Mouse (Mus musculus): Measurements from ENCODE around the gene Cyth3. TPM values are rescaled to one million over a fixed set of nuclear protein-coding genes. Genes with fewer than 3 reads are reported as not detected.

The Cyth3 gene
- polyA plus RNA-seq, 1 experiment: 21.0 TPM

GRCm38 (mm10) chr5:143655511-143655943 is 33.3 kb downstream of the Cyth3 start:
- no peak overlapping the region for H3K27ac ChIP-seq (ENCODE audit: insufficient read depth, low read depth, low read length)
- no peak for TF ChIP-seq POLR2A (IDR thresholded peaks at IDR 0.05; ENCODE audit: borderline replicate concordance, low read depth, low read length)
- no peak for TF ChIP-seq CTCF (IDR thresholded peaks at IDR 0.05; ENCODE audit: low read depth, low read length)
- H3K4me3 ChIP-seq (ENCODE audit: insufficient read depth, low read length): no peak overlapping the region
- H3K4me1 ChIP-seq (ENCODE audit: control insufficient read depth, insufficient read depth, low read length): peaks cover 14% of the 10 kb centered on the region

- Histone ChIP-seq H3K4me3 (ENCODE audit: insufficient read depth, low read length) (no peak overlapping the region), H3K27ac (ENCODE audit: insufficient read depth, low read depth, low read length) (no peak overlapping the region), H3K4me1 (ENCODE audit: control insufficient read depth, insufficient read depth, low read length) (peaks cover 8% of the 10 kb centered on the region)
- TF ChIP-seq POLR2A (IDR thresholded peaks at IDR 0.05; ENCODE audit: borderline replicate concordance, low read depth, low read length) (no peak), CTCF (IDR thresholded peaks at IDR 0.05; ENCODE audit: low read depth, low read length) (no peak)
Observed at GRCm38 (mm10) chr5:143656708-143657245, 34.5 kb downstream of the Cyth3 start.

- Histone ChIP-seq H3K4me3 (ENCODE audit: insufficient read depth, low read length) (no peak overlapping the region), H3K27ac (ENCODE audit: insufficient read depth, low read depth, low read length) (no peak overlapping the region), H3K4me1 (ENCODE audit: control insufficient read depth, insufficient read depth, low read length) (0 out of 2 replicates have a peak, but pooled peaks cover 3% of the 10 kb centered on the region)
- TF ChIP-seq CTCF (IDR thresholded peaks at IDR 0.05; ENCODE audit: low read depth, low read length) (no peak), POLR2A (IDR thresholded peaks at IDR 0.05; ENCODE audit: borderline replicate concordance, low read depth, low read length) (no peak)
Observed at GRCm38 (mm10) chr5:143659021-143659523, 36.8 kb downstream of the Cyth3 start.

- 0 out of 2 replicates have a peak, but pooled peaks cover 2% of the 10 kb centered on the region for H3K4me1 ChIP-seq (ENCODE audit: control insufficient read depth, insufficient read depth, low read length)
- TF ChIP-seq CTCF (IDR thresholded peaks at IDR 0.05; ENCODE audit: low read depth, low read length): no peak
- no peak for TF ChIP-seq POLR2A (IDR thresholded peaks at IDR 0.05; ENCODE audit: borderline replicate concordance, low read depth, low read length)
- no peak overlapping the region for H3K27ac ChIP-seq (ENCODE audit: insufficient read depth, low read depth, low read length)
Observed at GRCm38 (mm10) chr5:143663074-143663687, 40.9 kb downstream of the Cyth3 start.

GRCm38 (mm10) chr5:143665561-143665960 is 43.3 kb downstream of the Cyth3 start:
- H3K27ac ChIP-seq (ENCODE audit: insufficient read depth, low read depth, low read length): no peak overlapping the region

More at GRCm38 (mm10) chr5:143663074-143663687, 40.9 kb downstream of the Cyth3 start:
- H3K4me3 ChIP-seq (ENCODE audit: insufficient read depth, low read length): no peak overlapping the region

DNA sequence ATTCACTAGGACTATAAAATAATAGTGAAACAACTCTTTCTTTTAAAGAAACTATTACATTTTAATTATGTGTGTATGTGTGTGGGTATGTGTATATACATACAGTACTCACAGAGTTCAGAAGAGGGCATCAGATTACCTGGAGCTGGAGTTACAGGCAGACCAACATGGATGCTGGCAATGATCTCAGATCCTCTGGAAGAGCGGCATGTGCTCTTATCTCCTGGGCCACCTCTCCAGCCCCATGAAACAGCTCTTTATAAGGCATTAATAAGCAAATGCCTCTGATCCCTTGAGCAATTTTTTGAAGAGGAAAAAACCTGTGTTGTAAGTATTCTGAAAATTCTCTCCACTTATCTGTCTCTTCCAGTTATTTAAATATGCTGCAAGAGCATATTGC is 43.8 kb downstream of the Cyth3 start:
- TF ChIP-seq CTCF (IDR thresholded peaks at IDR 0.05; ENCODE audit: low read depth, low read length): no peak
- TF ChIP-seq POLR2A (IDR thresholded peaks at IDR 0.05; ENCODE audit: borderline replicate concordance, low read depth, low read length): no peak
- no peak overlapping the region for H3K27ac ChIP-seq (ENCODE audit: insufficient read depth, low read depth, low read length)
- H3K4me3 ChIP-seq (ENCODE audit: insufficient read depth, low read length): no peak overlapping the region
- H3K4me1 ChIP-seq (ENCODE audit: control insufficient read depth, insufficient read depth, low read length): peaks cover 16% of the 10 kb centered on the region

More at GRCm38 (mm10) chr5:143665561-143665960, 43.3 kb downstream of the Cyth3 start:
- TF ChIP-seq POLR2A (IDR thresholded peaks at IDR 0.05; ENCODE audit: borderline replicate concordance, low read depth, low read length) (no peak), CTCF (IDR thresholded peaks at IDR 0.05; ENCODE audit: low read depth, low read length) (no peak)
- Histone ChIP-seq H3K4me1 (ENCODE audit: control insufficient read depth, insufficient read depth, low read length) (peaks cover 13% of the 10 kb centered on the region), H3K4me3 (ENCODE audit: insufficient read depth, low read length) (no peak overlapping the region)

- TF ChIP-seq CTCF (IDR thresholded peaks at IDR 0.05; ENCODE audit: low read depth, low read length): no peak
- no peak for TF ChIP-seq POLR2A (IDR thresholded peaks at IDR 0.05; ENCODE audit: borderline replicate concordance, low read depth, low read length)
Observed at GRCm38 (mm10) chr5:143668884-143669283, 46.6 kb downstream of the Cyth3 start.

DNA sequence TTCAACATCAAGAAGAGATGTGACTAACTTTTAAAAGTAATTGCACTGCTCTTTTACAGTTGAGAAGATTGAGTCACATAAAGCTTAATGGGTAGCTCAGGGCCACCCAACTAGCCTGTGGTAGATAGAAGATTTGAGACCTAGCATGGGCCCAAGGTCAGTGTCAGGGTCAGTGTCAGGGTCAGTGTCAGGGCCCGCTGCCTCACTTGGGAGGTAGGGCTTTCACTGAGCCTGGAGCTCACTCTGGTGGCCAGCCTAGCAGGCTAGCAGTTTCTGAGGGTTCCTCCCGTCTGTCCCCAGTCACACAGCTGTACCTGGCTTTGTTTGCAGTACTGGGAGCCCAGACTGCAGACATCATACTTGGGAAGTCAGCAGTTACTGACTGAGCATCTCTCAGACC is 47.1 kb downstream of the Cyth3 start:
- TF ChIP-seq CTCF (IDR thresholded peaks at IDR 0.05; ENCODE audit: low read depth, low read length) (no peak), POLR2A (IDR thresholded peaks at IDR 0.05; ENCODE audit: borderline replicate concordance, low read depth, low read length) (no peak)
- Histone ChIP-seq H3K4me1 (ENCODE audit: control insufficient read depth, insufficient read depth, low read length) (peaks cover 25% of the 10 kb centered on the region), H3K27ac (ENCODE audit: insufficient read depth, low read depth, low read length) (no peak overlapping the region), H3K4me3 (ENCODE audit: insufficient read depth, low read length) (no peak overlapping the region)

More at GRCm38 (mm10) chr5:143668884-143669283, 46.6 kb downstream of the Cyth3 start:
- no peak overlapping the region for H3K4me3 ChIP-seq (ENCODE audit: insufficient read depth, low read length)
- peaks cover 21% of the 10 kb centered on the region for H3K4me1 ChIP-seq (ENCODE audit: control insufficient read depth, insufficient read depth, low read length)
- H3K27ac ChIP-seq (ENCODE audit: insufficient read depth, low read depth, low read length): no peak overlapping the region

DNA sequence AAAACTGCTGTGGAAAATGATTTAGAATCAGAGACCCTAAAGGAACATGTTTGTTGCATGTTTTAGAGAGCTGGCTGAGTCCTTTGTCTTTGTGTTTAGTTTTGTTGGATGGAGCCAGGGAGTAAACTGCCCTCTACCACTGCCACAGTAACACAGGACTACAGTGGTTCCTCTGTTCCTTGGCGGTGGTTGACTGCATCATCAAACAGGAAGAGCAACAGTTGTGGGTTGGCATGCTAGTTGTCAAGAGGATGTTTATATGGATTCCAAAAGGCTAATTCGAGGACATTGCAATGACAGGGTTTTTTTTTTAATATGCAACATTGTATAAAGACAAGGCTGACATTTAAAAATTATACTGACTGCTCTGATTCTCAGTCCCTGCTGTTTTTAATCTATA is 47.6 kb downstream of the Cyth3 start:
- TF ChIP-seq CTCF (IDR thresholded peaks at IDR 0.05; ENCODE audit: low read depth, low read length): no peak
- H3K27ac ChIP-seq (ENCODE audit: insufficient read depth, low read depth, low read length): no peak overlapping the region
- H3K4me3 ChIP-seq (ENCODE audit: insufficient read depth, low read length): no peak overlapping the region
- H3K4me1 ChIP-seq (ENCODE audit: control insufficient read depth, insufficient read depth, low read length): peaks cover 28% of the 10 kb centered on the region

- Histone ChIP-seq H3K4me1 (ENCODE audit: control insufficient read depth, insufficient read depth, low read length) (peaks cover 32% of the 10 kb centered on the region), H3K4me3 (ENCODE audit: insufficient read depth, low read length) (no peak overlapping the region), H3K27ac (ENCODE audit: insufficient read depth, low read depth, low read length) (no peak overlapping the region)
- TF ChIP-seq CTCF (IDR thresholded peaks at IDR 0.05; ENCODE audit: low read depth, low read length) (no peak), POLR2A (IDR thresholded peaks at IDR 0.05; ENCODE audit: borderline replicate concordance, low read depth, low read length) (no peak)
Observed at GRCm38 (mm10) chr5:143670740-143671415, 48.6 kb downstream of the Cyth3 start.
